ENCODE assay signal across 18 mouse cellular contexts in genomic region chr11:29801432-29802427, GRCm38 (mm10). TPM values are rescaled to one million over a fixed set of nuclear protein-coding genes. Genes with fewer than 3 reads are reported as not detected.
A peak's percentile ranks its signal among the peaks of the same experiment; 100 is the strongest.
DNase-seq lines count a peak whose midpoint lies in the region; ATAC-seq and TF ChIP-seq lines count a peak whose summit lies in the region.
"Had no signal": no experiment of that assay in that cellular context is flagged by ENCODE, and none has a peak within 500 bp of the region (broad histone marks: within the 10 kb centered on the region; RNA-seq: fewer than 3 reads in every experiment).

No protein-coding gene starts in this region.

- peak; percentile 49 for DNase-seq in heart, adult 11 months
- no peak for DNase-seq in heart, adult 2 months
- peak; percentile 60 for DNase-seq in 416B (ENCODE audit: low read depth)
- DNase-seq in gonadal fat pad, adult 2 months (ENCODE audit: low read depth) = peak; percentile 52
- DNase-seq in forebrain, embryonic 11.5 days (ENCODE audit: low spot score) = no peak
- no peak for DNase-seq in right cerebral cortex, postnatal 25 days
- DNase-seq in heart, postnatal 10 days = no peak
- DNase-seq: adrenal gland, adult 2 months; cerebellum, postnatal 10 days; forebrain, postnatal 0 days; heart, postnatal 36 days; kidney, adult 11 months; lung, postnatal 10 days had no signal

- intact Hi-C loops in heart, adult 2 months (cut with DNase I) = no loop called here
- intact Hi-C loops in heart, postnatal 10 days (cut with DNase I) = no loop called here

- TF ChIP-seq POLR2A in heart, adult 2 months (IDR thresholded peaks at IDR 0.05; ENCODE audit: insufficient read depth, low read depth, low read length) = no peak

- peak; percentile 84 for ATAC-seq in megakaryocyte, adult 5-6 weeks (ENCODE audit: poor library complexity, severe bottlenecking)
- ATAC-seq in forebrain, embryonic 11.5 days (replicated peaks; ENCODE audit: low FRiP score) = no peak
- ATAC-seq: forebrain, postnatal 0 days had no signal

- TF ChIP-seq CTCF in heart, adult 2 months (IDR thresholded peaks at IDR 0.05) = no peak

- no peaks in the 10 kb centered on the region for H3K36me3 ChIP-seq in heart, adult 2 months (ENCODE audit: control insufficient read depth, insufficient read depth, low read length)
- no peaks in the 10 kb centered on the region for H3K36me3 ChIP-seq in forebrain, embryonic 11.5 days (ENCODE audit: control insufficient read depth, insufficient read depth, low read length)
- H3K36me3 ChIP-seq: heart, embryonic 13.5 days; hindbrain, embryonic 15.5 days; neural tube, embryonic 13.5 days had no signal

- TF ChIP-seq EP300 in heart, adult 2 months (IDR thresholded peaks at IDR 0.05; ENCODE audit: insufficient read depth, low read depth, low read length) = no peak

- H3K4me3 ChIP-seq in heart, adult 2 months = no peak overlapping the region
- no peak overlapping the region for H3K4me3 ChIP-seq in forebrain, embryonic 11.5 days (ENCODE audit: low read depth, low read length)
- H3K4me3 ChIP-seq: heart, embryonic 13.5 days; hindbrain, embryonic 15.5 days; neural tube, embryonic 13.5 days had no signal

- H3K79me2 ChIP-seq in heart, adult 2 months (replicated peaks; ENCODE audit: control insufficient read depth, insufficient read depth, low read length) = no peaks in the 10 kb centered on the region

- no peak overlapping the region for H3K9ac ChIP-seq in heart, adult 2 months (ENCODE audit: low read depth, low read length)
- no peak overlapping the region for H3K9ac ChIP-seq in forebrain, embryonic 11.5 days (ENCODE audit: low read length)
- H3K9ac ChIP-seq: forebrain, postnatal 0 days; heart, embryonic 13.5 days; hindbrain, embryonic 15.5 days; neural tube, embryonic 13.5 days had no signal

- H3K4me2 ChIP-seq in forebrain, embryonic 11.5 days (ENCODE audit: low read depth, low read length, severe bottlenecking) = no peak overlapping the region
- H3K4me2 ChIP-seq: heart, embryonic 13.5 days; hindbrain, embryonic 15.5 days; midbrain, embryonic 11.5 days; neural tube, embryonic 13.5 days had no signal

- WGBS in heart, adult 2 months = 84% methylated on average over 2 of the region's 2 CpGs
- 94% methylated on average over 2 of the region's 2 CpGs for WGBS in forebrain, embryonic 11.5 days

- no peaks in the 10 kb centered on the region for H3K4me1 ChIP-seq in heart, adult 2 months (ENCODE audit: control insufficient read depth, insufficient read depth, low read length)
- no peaks in the 10 kb centered on the region for H3K4me1 ChIP-seq in forebrain, embryonic 11.5 days (replicated peaks; ENCODE audit: control insufficient read depth, insufficient read depth, low read length)
- H3K4me1 ChIP-seq: hindbrain, embryonic 15.5 days; neural tube, embryonic 13.5 days had no signal

- no peak overlapping the region for H3K27ac ChIP-seq in heart, adult 2 months
- no peak overlapping the region for H3K27ac ChIP-seq in forebrain, embryonic 11.5 days (ENCODE audit: low read depth, low read length)
- H3K27ac ChIP-seq: heart, embryonic 13.5 days; hindbrain, embryonic 15.5 days; neural tube, embryonic 13.5 days had no signal

- H3K27me3 ChIP-seq in heart, adult 2 months (ENCODE audit: control insufficient read depth, insufficient read depth, low read length) = no peaks in the 10 kb centered on the region
- no peaks in the 10 kb centered on the region for H3K27me3 ChIP-seq in forebrain, embryonic 11.5 days (ENCODE audit: control insufficient read depth, insufficient read depth, low read length)
- H3K27me3 ChIP-seq: heart, embryonic 13.5 days; hindbrain, embryonic 15.5 days; neural tube, embryonic 13.5 days had no signal

- no peaks in the 10 kb centered on the region for H3K9me3 ChIP-seq in forebrain, embryonic 11.5 days (ENCODE audit: control insufficient read depth, low read length)
- H3K9me3 ChIP-seq: heart, embryonic 13.5 days; hindbrain, embryonic 15.5 days; neural tube, embryonic 13.5 days had no signal

RNA-seq across cellular contexts. Expression of gene 4931440F15Rik, which starts 23.7 kb away (rescaled TPM):
- 1 to 10 TPM; 1.6 to 1.8 TPM for total RNA-seq in heart, adult 2 months (2021)
- polyA plus RNA-seq in heart, adult 2 months (2012; rRNA removed) = 0.06 and 0.15 TPM in 2 replicates
- polyA plus RNA-seq in gonadal fat pad, adult 2 months (2012; rRNA removed) = 0.37 and 0.47 TPM in 2 replicates
- 0.09 TPM in 1 of 2 replicates, not detected in the other for total RNA-seq in megakaryocyte, adult 5-6 weeks (2015)
- 0.28 and 0.29 TPM in 2 replicates for total RNA-seq in megakaryocyte, adult 5-6 weeks (2017)
- polyA plus RNA-seq in forebrain, embryonic 11.5 days (2014; fragmentation: Nextera tagmentation; extraction: Ambion mirVana) = 0.13 and 0.24 TPM in 2 replicates
- 1 to 10 TPM; 1.5 to 1.8 TPM for total RNA-seq in heart, postnatal 10 days (2021)
- polyA plus RNA-seq: midbrain, embryonic 11.5 days had no signal

Comparison
In these comparisons a context has a peak if more than half of its experiments do, and no peak if none do; other contexts are left out.
1. DNase-seq: peak in heart, adult 11 months (single experiment), 416B (single experiment) and gonadal fat pad, adult 2 months (single experiment); none in heart, adult 2 months (0 of 2), forebrain, embryonic 11.5 days (single experiment), right cerebral cortex, postnatal 25 days (single experiment) and heart, postnatal 10 days (0 of 2).